Mouse (Mus musculus): ENCODE data around the gene Atg4c.

DNA sequence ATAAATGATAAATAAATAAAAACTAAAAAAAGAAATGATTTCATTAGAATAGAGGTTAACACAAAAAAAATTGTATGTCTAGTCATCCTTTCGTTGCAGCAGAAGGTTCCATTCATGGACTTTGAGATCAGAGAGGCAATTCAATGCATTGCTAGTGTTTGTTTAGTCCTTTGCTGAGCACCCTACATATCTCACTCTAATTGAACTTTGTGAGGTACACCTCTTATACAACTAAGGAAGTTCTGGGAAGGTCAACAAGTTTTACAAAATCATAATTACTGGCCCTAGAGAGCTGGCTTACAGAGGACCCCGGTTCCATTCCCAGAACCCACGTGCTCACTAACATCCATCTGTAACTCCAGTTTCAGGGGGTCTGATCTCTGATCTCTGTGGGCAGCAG is 55.6 kb downstream of the Atg4c start:
- TF ChIP-seq CTCF (IDR thresholded peaks at IDR 0.05; ENCODE audit: low read depth) (no peak), EP300 (IDR thresholded peaks at IDR 0.05; ENCODE audit: low read depth) (no peak)
